Mouse (Mus musculus): ENCODE data around the gene Dcaf17. TPM values are rescaled to one million over a fixed set of nuclear protein-coding genes. Genes with fewer than 3 reads are reported as not detected.
A peak's percentile ranks its signal among the peaks of the same experiment; 100 is the strongest.

The Dcaf17 gene
- polyA plus RNA-seq, 1 experiment from 2014 or later, result 18.3 TPM

GRCm38 (mm10) chr2:71056115-71056835 lies 1.1 kb downstream of the Dcaf17 start:
- ATAC-seq (ENCODE audit: low read depth) (no peak), DNase-seq (no peak)
- Histone ChIP-seq H3K9me3 (replicated peaks) (no peaks in the 10 kb centered on the region), H3K4me2 (peak overlapping the region; percentile 91), H3K36me3 (peaks cover 16% of the 10 kb centered on the region), H3K9ac (peak overlapping the region; percentile 93), H3K27ac (peak overlapping the region; percentile 94), H3K4me1 (replicated peaks) (peaks cover 29% of the 10 kb centered on the region), H3K27me3 (no peaks in the 10 kb centered on the region), H3K4me3 (replicated peaks) (peak overlapping the region; percentile 93)
- 10% methylated on average over 21 of the region's 21 CpGs for WGBS (ENCODE audit: insufficient replicate concordance)

GRCm38 (mm10) chr2:71071601-71072000 lies 16.5 kb downstream of the Dcaf17 start:
- ATAC-seq (ENCODE audit: low read depth) (no peak), DNase-seq (no peak)
- H3K4me1 ChIP-seq (replicated peaks), result peaks cover 19% of the 10 kb centered on the region
- H3K4me3 ChIP-seq (replicated peaks), result no peak overlapping the region
- no peaks in the 10 kb centered on the region for H3K9me3 ChIP-seq (replicated peaks)
- H3K9ac ChIP-seq, result no peak overlapping the region
- no peaks in the 10 kb centered on the region for H3K27me3 ChIP-seq
- no peak overlapping the region for H3K27ac ChIP-seq
- 86% methylated on average over 4 of the region's 4 CpGs for WGBS (ENCODE audit: insufficient replicate concordance)
- no peak overlapping the region for H3K4me2 ChIP-seq
- no peaks in the 10 kb centered on the region for H3K36me3 ChIP-seq

GRCm38 (mm10) chr2:71073330-71073729 lies 18.2 kb downstream of the Dcaf17 start:
- Histone ChIP-seq H3K4me3 (replicated peaks) (no peak overlapping the region), H3K4me2 (no peak overlapping the region), H3K4me1 (replicated peaks) (peaks cover 19% of the 10 kb centered on the region), H3K27me3 (no peaks in the 10 kb centered on the region), H3K27ac (no peak overlapping the region), H3K9ac (no peak overlapping the region), H3K9me3 (replicated peaks) (no peaks in the 10 kb centered on the region), H3K36me3 (no peaks in the 10 kb centered on the region)
- DNase-seq (no peak), ATAC-seq (ENCODE audit: low read depth) (peak; percentile 62; the same call in 1 of the 2 replicates)
- 49% methylated on average over 3 of the region's 3 CpGs for WGBS (ENCODE audit: insufficient replicate concordance)

GRCm38 (mm10) chr2:71073828-71074227 lies 18.7 kb downstream of the Dcaf17 start:
- H3K4me1 ChIP-seq (replicated peaks), result peaks cover 19% of the 10 kb centered on the region
- no peak overlapping the region for H3K9ac ChIP-seq
- ATAC-seq (ENCODE audit: low read depth), result peak; percentile 93
- no peaks in the 10 kb centered on the region for H3K9me3 ChIP-seq (replicated peaks)
- no peak overlapping the region; the same call in 1 of the 2 replicates for H3K4me2 ChIP-seq
- no peaks in the 10 kb centered on the region for H3K27me3 ChIP-seq
- H3K36me3 ChIP-seq, result no peaks in the 10 kb centered on the region
- 16% methylated on average over 3 of the region's 3 CpGs for WGBS (ENCODE audit: insufficient replicate concordance)
- H3K4me3 ChIP-seq (replicated peaks), result no peak overlapping the region
- peak overlapping the region; percentile 37; the same call in 1 of the 2 replicates for H3K27ac ChIP-seq
- DNase-seq, result peak; percentile 29

GRCm38 (mm10) chr2:71082416-71082815 lies 27.3 kb downstream of the Dcaf17 start:
- WGBS (ENCODE audit: insufficient replicate concordance), result 86% methylated on average over 7 of the region's 7 CpGs
- peaks cover 4% of the 10 kb centered on the region; the same call in 1 of the 2 replicates for H3K4me1 ChIP-seq (replicated peaks)
- ATAC-seq (ENCODE audit: low read depth) (no peak), DNase-seq (no peak)
- no peak overlapping the region for H3K4me2 ChIP-seq
- H3K36me3 ChIP-seq, result peaks cover 14% of the 10 kb centered on the region
- H3K27me3 ChIP-seq, result no peaks in the 10 kb centered on the region
- no peaks in the 10 kb centered on the region for H3K9me3 ChIP-seq (replicated peaks)
- H3K9ac ChIP-seq, result no peak overlapping the region
- no peak overlapping the region for H3K27ac ChIP-seq
- no peak overlapping the region for H3K4me3 ChIP-seq (replicated peaks)

- no peak for DNase-seq
- Histone ChIP-seq H3K27ac (no peak overlapping the region), H3K4me2 (no peak overlapping the region)
Measured at GRCm38 (mm10) chr2:71083454-71084193, 28.5 kb downstream of the Dcaf17 start.

GRCm38 (mm10) chr2:71089766-71090165 lies 34.6 kb downstream of the Dcaf17 start:
- Histone ChIP-seq H3K36me3 (peaks cover 35% of the 10 kb centered on the region), H3K27ac (peak overlapping the region; percentile 25; the same call in 1 of the 2 replicates), H3K9ac (no peak overlapping the region), H3K4me1 (replicated peaks) (peaks cover 30% of the 10 kb centered on the region), H3K27me3 (no peaks in the 10 kb centered on the region), H3K4me3 (replicated peaks) (no peak overlapping the region), H3K4me2 (no peak overlapping the region), H3K9me3 (replicated peaks) (no peaks in the 10 kb centered on the region)
- DNase-seq, result no peak
- no peak for ATAC-seq (ENCODE audit: low read depth)
- 53% methylated on average over 3 of the region's 3 CpGs for WGBS (ENCODE audit: insufficient replicate concordance)

More at GRCm38 (mm10) chr2:71083454-71084193, 28.5 kb downstream of the Dcaf17 start:
- peaks cover 4% of the 10 kb centered on the region; the same call in 1 of the 2 replicates for H3K4me1 ChIP-seq (replicated peaks)
- WGBS (ENCODE audit: insufficient replicate concordance), result 70% methylated on average over 6 of the region's 6 CpGs
- H3K4me3 ChIP-seq (replicated peaks), result no peak overlapping the region
- no peaks in the 10 kb centered on the region for H3K9me3 ChIP-seq (replicated peaks)
- H3K36me3 ChIP-seq, result peaks cover 25% of the 10 kb centered on the region
- ATAC-seq (ENCODE audit: low read depth), result peak; percentile 59
- no peak overlapping the region for H3K9ac ChIP-seq
- no peaks in the 10 kb centered on the region for H3K27me3 ChIP-seq

- ATAC-seq (ENCODE audit: low read depth), result peak; percentile 98
Measured at GRCm38 (mm10) chr2:71090660-71091445, 35.7 kb downstream of the Dcaf17 start.

GRCm38 (mm10) chr2:71096170-71096569 lies 41.0 kb downstream of the Dcaf17 start:
- Histone ChIP-seq H3K27ac (peak overlapping the region; percentile 35), H3K27me3 (no peaks in the 10 kb centered on the region), H3K4me3 (replicated peaks) (no peak overlapping the region), H3K36me3 (peaks cover 20% of the 10 kb centered on the region; the same call in 1 of the 2 replicates), H3K4me2 (no peak overlapping the region), H3K9ac (no peak overlapping the region), H3K4me1 (replicated peaks) (peaks cover 20% of the 10 kb centered on the region), H3K9me3 (replicated peaks) (no peaks in the 10 kb centered on the region)
- WGBS (ENCODE audit: insufficient replicate concordance), result 18% methylated on average over 7 of the region's 7 CpGs
- peak; percentile 65 for DNase-seq
- ATAC-seq (ENCODE audit: low read depth), result peak; percentile 87

More at GRCm38 (mm10) chr2:71090660-71091445, 35.7 kb downstream of the Dcaf17 start:
- Histone ChIP-seq H3K27ac (peak overlapping the region; percentile 60), H3K9ac (no peak overlapping the region), H3K4me2 (no peak overlapping the region), H3K4me3 (replicated peaks) (no peak overlapping the region), H3K36me3 (peaks cover 35% of the 10 kb centered on the region), H3K27me3 (no peaks in the 10 kb centered on the region), H3K4me1 (replicated peaks) (peaks cover 29% of the 10 kb centered on the region), H3K9me3 (replicated peaks) (no peaks in the 10 kb centered on the region)
- WGBS (ENCODE audit: insufficient replicate concordance), result 58% methylated on average over 4 of the region's 4 CpGs
- peak; percentile 66 for DNase-seq

- H3K27ac ChIP-seq, result no peak overlapping the region
- H3K36me3 ChIP-seq, result 0 out of 2 replicates have a peak, but pooled peaks cover 6% of the 10 kb centered on the region
- WGBS (ENCODE audit: insufficient replicate concordance), result 73% methylated on average over 10 of the region's 10 CpGs
- H3K4me1 ChIP-seq (replicated peaks), result no peaks in the 10 kb centered on the region
- no peaks in the 10 kb centered on the region for H3K9me3 ChIP-seq (replicated peaks)
- no peak overlapping the region for H3K4me3 ChIP-seq (replicated peaks)
- DNase-seq (no peak), ATAC-seq (ENCODE audit: low read depth) (no peak)
- no peak overlapping the region for H3K4me2 ChIP-seq
- H3K27me3 ChIP-seq, result no peaks in the 10 kb centered on the region
- H3K9ac ChIP-seq, result no peak overlapping the region
Measured at GRCm38 (mm10) chr2:71102621-71103291, 47.6 kb downstream of the Dcaf17 start.

All from liver, embryonic 13.5 days (tissue).